Mouse (Mus musculus) neural tube, embryonic 12.5 days (tissue): Measurements from ENCODE around the gene Ifit1bl2. TPM values are rescaled to one million over a fixed set of nuclear protein-coding genes. Genes with fewer than 3 reads are reported as not detected.
"Not testable (repeated sequence)": the region's sequence is repeated elsewhere in the genome, so short reads cannot be mapped to it uniquely, and the experiment has no call there.

ENCODE experiments used
- ATAC-seq: fragments of 200-750 bp; cut with Nextera tagmentation; 2 replicates; pipeline ENCODE4 v1.8.0; 2017; ENCODE audit warnings: low read depth, mild to moderate bottlenecking, moderate TSS enrichment, moderate library complexity; ENCODE audit not compliant: low FRiP score
- H3K27ac ChIP-seq: fragments of 300-500 bp; sonication (generic); 2 replicates; pipeline ENCODE4 v1.5.1; 2016
- H3K27me3 ChIP-seq: fragments of 300-500 bp; sonication (generic); replicated peaks from 2 replicates; pipeline ENCODE4 v1.6.1; 2016; ENCODE audit warnings: mild to moderate bottlenecking
- H3K36me3 ChIP-seq: fragments of 300-500 bp; sonication (generic); 2 replicates; pipeline ENCODE4 v1.6.1; 2016; ENCODE audit warnings: mild to moderate bottlenecking
- H3K4me1 ChIP-seq: fragments of 300-500 bp; sonication (generic); 2 replicates; pipeline ENCODE4 v1.6.1; 2016
- H3K4me2 ChIP-seq: fragments of 300-500 bp; sonication (generic); replicated peaks from 2 replicates; pipeline ENCODE4 v1.6.1; 2016; ENCODE audit warnings: mild to moderate bottlenecking
- H3K4me3 ChIP-seq: fragments of 300-500 bp; sonication (generic); 2 replicates; pipeline ENCODE4 v1.5.1; 2016
- H3K9ac ChIP-seq: fragments of 300-500 bp; sonication (generic); 2 replicates; pipeline ENCODE4 v1.6.1; 2016; ENCODE audit warnings: mild to moderate bottlenecking
- H3K9me3 ChIP-seq: fragments of 300-500 bp; sonication (generic); 2 replicates; pipeline ENCODE4 v1.6.1; 2016; ENCODE audit warnings: mild to moderate bottlenecking
- WGBS: fragments of 180-500 bp; shearing (Covaris S2); methylation state at CpG from one replicate; pipeline ENCODE4 v1.1.7; 2016; 5-methylcytosine and 5-hydroxymethylcytosine counted together
- polyA plus RNA-seq: library from polyadenylated mRNA; unstranded; fragments of >200 nt; fragmentation: Nextera tagmentation; extraction: Ambion mirVana; gene quantifications from 2 replicates; pipeline ENCODE4 v1.2.1, GENCODE M21; 2016

Ifit1bl2 gene
- 0.22 TPM in 1 of 2 replicates, not detected in the other for polyA plus RNA-seq

DNA sequence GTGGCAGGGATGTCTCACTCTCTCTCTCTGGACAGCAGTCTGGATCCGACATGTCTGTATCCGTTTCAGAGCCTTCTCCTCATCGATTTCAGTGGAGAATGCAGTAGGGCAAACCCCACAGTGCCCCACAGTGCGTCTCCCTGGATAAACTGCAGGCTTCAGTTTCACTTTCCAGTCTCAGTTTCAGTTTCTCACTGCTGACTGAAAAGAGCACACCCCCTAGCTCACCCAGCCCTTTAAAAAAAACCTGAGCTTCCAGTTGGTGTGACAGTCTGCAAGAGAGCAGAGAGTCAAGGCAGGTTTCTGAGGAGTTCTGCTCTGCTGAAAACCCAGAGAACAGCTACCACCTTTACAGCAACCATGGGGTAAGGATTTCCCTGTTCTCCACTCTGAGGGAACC lies at the start of gene Ifit1bl2, which contains the start of gene Ifit1:
TSS of gene Ifit1bl2 (minus strand) at position 121 of the 400 bp plus-strand sequence.
TSS of gene Ifit1 (plus strand) at position 249 of the 400 bp plus-strand sequence.
- Histone ChIP-seq H3K9me3 (no peaks in the 10 kb centered on the region), H3K4me2 (no peak within 1 kb of the TSS), H3K9ac (no peak within 1 kb of the TSS), H3K4me3 (no peak within 1 kb of the TSS), H3K27me3 (no peaks in the 10 kb centered on the region), H3K27ac (no peak within 1 kb of the TSS), H3K4me1 (no peaks in the 10 kb centered on the region), H3K36me3 (no peaks in the 10 kb centered on the region)
- 62% methylated on average over 4 of the region's 4 CpGs for WGBS
- no peak for ATAC-seq

DNA sequence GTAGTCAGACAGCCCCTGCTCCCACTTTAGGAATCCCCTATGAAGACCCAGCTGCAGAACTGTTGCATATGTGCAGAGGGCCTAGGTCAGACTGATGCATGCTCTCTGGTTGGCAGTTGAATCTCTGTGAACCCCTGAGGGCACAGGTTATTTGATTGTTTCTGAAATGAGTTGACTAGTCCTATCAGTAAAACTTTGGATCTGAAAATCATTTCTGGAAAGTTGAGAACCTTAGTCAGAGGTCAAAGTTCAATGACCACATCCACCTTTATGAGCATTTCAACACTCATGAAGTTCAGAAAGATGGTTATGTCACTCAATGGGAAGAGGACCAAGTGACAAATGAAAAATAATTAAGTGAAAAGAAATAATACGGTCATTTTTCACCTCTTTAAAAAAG lies 45.0 kb upstream of the Ifit1bl2 start:
- no peak for ATAC-seq
- Histone ChIP-seq H3K27ac (no peak overlapping the region), H3K36me3 (no peaks in the 10 kb centered on the region), H3K4me3 (no peak overlapping the region), H3K9me3 (no peaks in the 10 kb centered on the region), H3K4me1 (no peaks in the 10 kb centered on the region), H3K9ac (no peak overlapping the region), H3K27me3 (no peaks in the 10 kb centered on the region), H3K4me2 (no peak overlapping the region)
- WGBS, result 92% methylated on average over 1 of the region's 1 CpGs

DNA sequence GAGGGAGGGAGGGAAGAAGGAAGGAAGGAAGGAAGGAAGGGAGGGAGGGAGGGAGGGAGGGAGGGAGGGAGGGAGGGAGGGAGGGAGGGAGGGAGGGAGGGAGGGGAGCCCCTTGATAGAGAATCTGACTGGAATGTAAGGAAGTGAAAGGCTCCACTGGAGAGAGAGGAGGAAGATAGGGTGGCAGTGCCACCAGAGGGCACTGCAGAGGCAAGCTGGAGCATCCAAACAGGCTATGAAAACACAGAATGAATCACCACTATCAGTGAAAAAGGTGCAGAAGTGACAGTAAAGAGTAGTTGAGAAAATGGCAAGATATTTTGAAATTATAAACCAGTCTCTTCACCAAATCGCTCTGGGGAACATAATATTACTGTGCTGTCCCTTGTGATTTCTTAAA lies 44.3 kb upstream of the Ifit1bl2 start:
- Histone ChIP-seq H3K4me2 (no peak overlapping the region), H3K27me3 (no peaks in the 10 kb centered on the region), H3K27ac (no peak overlapping the region), H3K9me3 (no peaks in the 10 kb centered on the region), H3K4me3 (no peak overlapping the region), H3K36me3 (no peaks in the 10 kb centered on the region), H3K9ac (no peak overlapping the region), H3K4me1 (no peaks in the 10 kb centered on the region)
- 80% methylated on average over 1 of the region's 1 CpGs for WGBS
- ATAC-seq, result no peak

DNA sequence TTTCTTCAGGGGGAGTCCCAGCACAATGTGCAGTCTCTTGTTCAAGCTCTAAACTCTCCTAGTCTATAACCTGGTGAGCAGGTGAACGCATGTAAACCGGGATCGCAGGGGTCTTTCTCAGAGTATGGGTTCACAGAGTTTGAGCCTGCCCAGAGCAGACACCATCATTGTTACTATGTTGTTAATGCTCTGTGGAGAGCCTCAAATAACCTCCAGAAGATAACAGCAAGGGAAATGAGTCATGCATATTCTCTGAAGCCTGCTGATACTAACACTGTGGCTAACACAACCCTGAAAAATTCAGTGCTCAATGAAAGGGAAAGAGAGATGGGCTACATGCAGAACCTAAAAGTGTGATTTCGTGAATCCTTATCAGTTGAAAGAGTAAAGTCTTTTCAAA lies 37.9 kb upstream of the Ifit1bl2 start:
- no peaks in the 10 kb centered on the region for H3K27me3 ChIP-seq
- no peak overlapping the region for H3K4me3 ChIP-seq
- no peaks in the 10 kb centered on the region for H3K9me3 ChIP-seq
- H3K4me1 ChIP-seq, result no peaks in the 10 kb centered on the region
- no peak overlapping the region for H3K4me2 ChIP-seq
- ATAC-seq, result no peak
- WGBS, result 91% methylated on average over 4 of the region's 4 CpGs
- H3K36me3 ChIP-seq, result no peaks in the 10 kb centered on the region
- H3K9ac ChIP-seq, result no peak overlapping the region
- no peak overlapping the region for H3K27ac ChIP-seq

DNA sequence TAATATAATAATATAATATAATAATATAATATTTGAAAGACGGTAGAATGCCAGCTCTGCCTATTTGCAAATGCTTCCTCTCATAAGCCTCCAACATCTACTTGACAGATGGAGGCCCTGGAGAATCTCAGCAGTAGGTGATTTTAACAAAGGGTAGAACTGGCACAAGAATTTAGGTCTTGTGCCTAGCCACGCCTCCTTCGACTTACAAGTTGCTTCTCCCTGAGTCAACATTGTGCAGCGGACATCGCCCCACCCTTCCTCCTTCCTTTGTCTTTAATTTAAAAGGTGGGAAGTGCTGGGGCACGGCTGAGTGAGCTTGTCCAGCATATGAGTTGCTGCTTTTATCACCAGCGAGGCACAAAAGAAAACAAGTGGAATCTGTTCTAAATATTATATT lies 32.9 kb upstream of the Ifit1bl2 start:
- WGBS, result 68% methylated on average over 7 of the region's 7 CpGs
- ATAC-seq, result no peak

DNA sequence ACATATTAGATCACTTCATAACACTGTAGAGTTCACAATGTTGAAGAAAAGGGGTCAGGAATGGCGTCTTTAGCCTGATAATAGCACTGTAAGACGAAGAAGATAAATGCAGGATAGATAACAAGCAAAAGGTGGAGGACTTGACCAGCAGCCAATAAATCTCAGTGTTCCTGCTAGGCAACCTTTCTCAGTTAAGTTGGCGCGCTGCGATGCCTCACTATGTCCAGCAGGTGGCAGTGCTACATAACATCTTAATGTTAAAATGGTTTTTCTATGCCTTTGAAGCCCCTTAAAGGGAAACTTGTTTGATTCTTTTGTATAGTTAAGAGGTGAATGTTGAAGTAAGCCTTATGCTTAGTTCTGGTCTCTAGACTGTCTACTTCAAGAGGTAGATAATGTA lies 25.6 kb upstream of the Ifit1bl2 start:
- no peak for ATAC-seq
- no peak overlapping the region for H3K4me3 ChIP-seq
- no peak overlapping the region for H3K9ac ChIP-seq
- WGBS, result 2% methylated on average over 5 of the region's 5 CpGs
- no peaks in the 10 kb centered on the region for H3K9me3 ChIP-seq
- no peak overlapping the region for H3K27ac ChIP-seq
- no peaks in the 10 kb centered on the region for H3K36me3 ChIP-seq
- H3K4me1 ChIP-seq, result no peaks in the 10 kb centered on the region
- no peak overlapping the region for H3K4me2 ChIP-seq
- H3K27me3 ChIP-seq, result no peaks in the 10 kb centered on the region

More for the DNA sequence above, 32.9 kb upstream of the Ifit1bl2 start:
- Histone ChIP-seq H3K36me3 (no peaks in the 10 kb centered on the region), H3K4me1 (no peaks in the 10 kb centered on the region), H3K4me3 (no peak overlapping the region), H3K27ac (no peak overlapping the region), H3K27me3 (no peaks in the 10 kb centered on the region), H3K9me3 (no peaks in the 10 kb centered on the region), H3K9ac (no peak overlapping the region), H3K4me2 (no peak overlapping the region)

DNA sequence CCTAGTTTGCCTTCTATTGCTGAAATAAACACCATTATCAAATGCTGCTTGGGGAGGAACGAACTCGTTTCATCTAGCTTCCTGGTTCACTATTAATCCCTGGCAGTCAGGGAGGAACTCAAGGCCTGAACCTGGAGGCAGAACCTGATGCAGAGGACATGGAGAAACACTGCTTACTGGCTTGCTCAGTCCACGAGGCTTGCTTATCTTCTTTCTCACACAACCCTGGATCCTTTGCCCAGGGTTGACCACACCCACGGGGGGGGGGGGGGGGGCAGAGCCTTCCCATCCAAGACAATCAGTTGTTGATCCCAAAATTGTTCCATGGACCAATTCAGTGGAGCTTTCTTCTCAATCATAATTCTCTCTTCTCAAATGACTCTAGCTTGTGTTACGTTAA lies 22.2 kb upstream of the Ifit1bl2 start:
- H3K36me3 ChIP-seq, result no peaks in the 10 kb centered on the region
- no peak overlapping the region for H3K27ac ChIP-seq
- H3K27me3 ChIP-seq, result no peaks in the 10 kb centered on the region
- WGBS, result 57% methylated on average over 5 of the region's 5 CpGs
- peak; percentile 55; the same call in 1 of the 2 replicates for ATAC-seq
- H3K4me1 ChIP-seq, result no peaks in the 10 kb centered on the region
- no peak overlapping the region for H3K4me2 ChIP-seq
- H3K9ac ChIP-seq, result no peak overlapping the region
- no peak overlapping the region for H3K4me3 ChIP-seq
- no peaks in the 10 kb centered on the region for H3K9me3 ChIP-seq

DNA sequence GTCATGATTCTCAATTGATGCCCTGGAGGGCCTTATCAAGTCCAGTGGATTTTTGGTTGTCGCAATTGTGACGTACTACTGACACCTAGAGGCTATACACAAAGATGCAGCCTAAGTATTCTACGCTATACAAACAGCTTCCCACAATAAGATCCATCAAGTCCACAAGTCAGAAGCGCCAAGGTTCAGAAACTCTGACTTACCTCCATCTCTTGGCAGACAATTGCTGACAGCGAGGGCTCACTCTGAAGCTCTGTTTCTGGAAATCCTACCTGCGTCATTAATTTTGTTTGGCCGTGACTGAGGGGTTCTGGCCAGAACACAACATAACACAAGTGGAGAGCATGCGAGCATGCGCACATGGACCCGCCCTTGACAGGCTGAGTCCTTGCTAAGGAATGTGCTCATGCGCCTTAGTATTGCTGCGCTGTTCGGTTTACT lies 21.5 kb upstream of the Ifit1bl2 start:
- WGBS, result 24% methylated on average over 13 of the region's 13 CpGs

DNA sequence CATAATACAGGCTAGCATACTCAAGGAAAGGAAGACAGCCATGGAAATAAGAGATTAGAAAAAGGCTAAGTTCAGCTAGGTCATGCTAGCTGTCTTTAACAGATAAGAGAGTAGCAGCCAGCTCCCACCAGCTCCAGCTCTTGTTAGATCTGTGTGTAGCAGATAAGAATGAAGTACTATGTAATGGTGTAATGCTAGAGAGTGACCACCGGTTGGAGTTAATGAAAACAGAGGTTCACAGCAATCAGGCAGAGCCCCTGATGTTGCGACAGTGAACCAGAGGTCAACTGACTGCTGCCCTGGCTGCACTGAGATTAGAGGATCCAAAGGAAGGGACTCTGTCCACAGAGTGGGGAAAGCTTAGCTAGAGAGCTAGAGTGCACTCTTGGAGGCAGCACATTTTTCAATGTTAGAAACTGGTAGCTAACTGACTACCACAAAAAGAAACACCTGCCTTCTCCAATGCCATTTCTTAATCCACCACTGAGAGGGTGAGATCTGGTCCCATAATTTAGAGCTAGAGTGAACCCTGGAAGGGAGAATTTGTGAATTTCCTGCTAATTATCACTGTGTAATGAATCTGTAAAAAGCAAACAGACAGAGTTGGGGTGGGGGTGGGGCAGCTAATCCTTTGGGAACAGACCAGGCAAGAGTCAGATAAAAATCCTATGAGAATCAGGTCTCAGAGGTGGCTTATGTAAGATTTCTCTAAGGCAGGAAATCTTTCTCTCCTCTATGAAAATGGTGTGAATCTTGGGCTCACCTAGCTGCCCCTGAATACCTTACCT lies 16.2 kb upstream of the Ifit1bl2 start:
- H3K36me3 ChIP-seq, result no peaks in the 10 kb centered on the region
- H3K27ac ChIP-seq, result no peak overlapping the region
- no peaks in the 10 kb centered on the region for H3K4me1 ChIP-seq
- H3K4me2 ChIP-seq, result no peak overlapping the region
- H3K27me3 ChIP-seq, result no peaks in the 10 kb centered on the region
- no peak overlapping the region for H3K9ac ChIP-seq
- no peaks in the 10 kb centered on the region for H3K9me3 ChIP-seq
- ATAC-seq, result no peak
- WGBS, result 43% methylated on average over 2 of the region's 2 CpGs
- no peak overlapping the region for H3K4me3 ChIP-seq

More for the DNA sequence above, 21.5 kb upstream of the Ifit1bl2 start:
- no peaks in the 10 kb centered on the region for H3K27me3 ChIP-seq
- peak overlapping the region; percentile 55 for H3K4me2 ChIP-seq
- H3K4me3 ChIP-seq, result no peak overlapping the region
- no peaks in the 10 kb centered on the region for H3K4me1 ChIP-seq
- H3K9ac ChIP-seq, result no peak overlapping the region
- peak; percentile 93 for ATAC-seq
- H3K9me3 ChIP-seq, result no peaks in the 10 kb centered on the region
- H3K36me3 ChIP-seq, result no peaks in the 10 kb centered on the region
- H3K27ac ChIP-seq, result no peak overlapping the region

DNA sequence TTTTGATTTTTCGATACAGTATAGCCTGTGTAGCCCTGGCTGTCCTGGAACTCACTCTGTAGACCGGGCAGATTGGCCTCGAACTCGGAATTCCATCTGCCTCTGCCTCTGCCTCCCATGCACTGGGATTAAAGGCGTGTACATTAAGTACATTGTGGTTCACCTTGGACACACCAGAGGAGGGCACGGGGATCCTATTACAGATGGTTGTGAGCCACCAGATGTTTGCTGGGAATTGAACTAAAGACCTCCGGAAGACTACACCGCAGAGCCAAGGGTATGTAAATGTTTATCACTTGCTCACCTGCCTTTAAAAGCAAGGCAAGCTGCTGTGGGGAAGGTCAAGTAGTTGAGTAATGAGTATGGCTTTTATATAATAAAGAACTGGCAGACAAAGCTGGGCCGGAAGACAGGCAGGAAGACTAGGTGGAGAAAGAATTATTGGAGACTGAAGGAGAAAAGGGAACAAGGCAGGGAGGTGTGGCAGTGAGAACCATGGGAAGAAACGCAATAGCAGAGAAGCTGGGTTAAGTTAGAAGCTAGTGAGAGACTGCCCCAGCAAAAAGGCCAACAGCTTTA lies 14.8 kb upstream of the Ifit1bl2 start:
- 88% methylated on average over 10 of the region's 10 CpGs for WGBS
- Histone ChIP-seq H3K4me3 (no peak overlapping the region), H3K27me3 (no peaks in the 10 kb centered on the region), H3K9ac (no peak overlapping the region), H3K27ac (no peak overlapping the region), H3K4me2 (no peak overlapping the region), H3K4me1 (no peaks in the 10 kb centered on the region), H3K9me3 (no peaks in the 10 kb centered on the region), H3K36me3 (no peaks in the 10 kb centered on the region)
- no peak for ATAC-seq

DNA sequence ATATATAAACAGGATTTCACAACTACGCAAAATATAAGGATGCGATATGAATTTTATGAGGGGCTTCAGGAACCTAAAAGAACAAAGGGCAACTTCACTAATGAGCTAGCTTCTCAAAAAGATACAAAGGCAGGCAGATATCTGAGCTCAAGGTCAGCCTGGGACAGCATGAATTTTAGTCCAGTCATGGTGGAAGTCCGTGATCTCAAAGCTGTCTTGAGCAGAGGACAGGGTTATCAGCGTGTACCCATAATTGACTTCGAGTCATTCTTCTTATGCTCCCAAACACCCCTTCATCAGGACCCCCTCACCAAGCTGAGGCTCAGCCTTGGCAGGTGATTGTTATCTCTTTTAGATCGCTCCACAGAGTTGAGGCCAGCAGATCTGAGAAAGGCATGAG lies 10.5 kb upstream of the Ifit1bl2 start:
- H3K9ac ChIP-seq, result no peak overlapping the region
- no peak overlapping the region for H3K27ac ChIP-seq
- 91% methylated on average over 6 of the region's 6 CpGs for WGBS
- no peaks in the 10 kb centered on the region for H3K27me3 ChIP-seq
- no peak overlapping the region for H3K4me3 ChIP-seq
- no peaks in the 10 kb centered on the region for H3K9me3 ChIP-seq
- ATAC-seq, result no peak
- H3K36me3 ChIP-seq, result no peaks in the 10 kb centered on the region
- no peak overlapping the region for H3K4me2 ChIP-seq
- H3K4me1 ChIP-seq, result no peaks in the 10 kb centered on the region

DNA sequence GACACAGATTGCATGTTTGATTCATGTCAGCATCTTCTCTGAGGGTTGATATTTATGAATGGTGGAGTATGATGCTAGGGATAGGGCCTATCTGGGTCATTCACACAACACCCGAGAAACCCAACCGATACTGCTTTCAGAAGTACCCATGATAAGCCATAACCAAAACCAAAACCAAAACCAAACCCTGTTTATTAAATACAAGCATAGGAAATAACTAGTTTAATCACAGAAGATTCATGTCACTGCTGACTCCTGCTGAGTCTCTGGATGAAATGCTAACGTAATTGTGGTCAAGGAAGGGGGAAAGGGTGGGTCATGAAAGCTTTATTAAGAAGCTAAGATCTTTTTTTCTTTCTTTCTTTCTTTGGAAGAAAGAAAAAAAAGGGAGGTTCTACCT lies 9.7 kb upstream of the Ifit1bl2 start:
- H3K36me3 ChIP-seq, result no peaks in the 10 kb centered on the region
- 83% methylated on average over 3 of the region's 3 CpGs for WGBS
- no peak overlapping the region for H3K9ac ChIP-seq

DNA sequence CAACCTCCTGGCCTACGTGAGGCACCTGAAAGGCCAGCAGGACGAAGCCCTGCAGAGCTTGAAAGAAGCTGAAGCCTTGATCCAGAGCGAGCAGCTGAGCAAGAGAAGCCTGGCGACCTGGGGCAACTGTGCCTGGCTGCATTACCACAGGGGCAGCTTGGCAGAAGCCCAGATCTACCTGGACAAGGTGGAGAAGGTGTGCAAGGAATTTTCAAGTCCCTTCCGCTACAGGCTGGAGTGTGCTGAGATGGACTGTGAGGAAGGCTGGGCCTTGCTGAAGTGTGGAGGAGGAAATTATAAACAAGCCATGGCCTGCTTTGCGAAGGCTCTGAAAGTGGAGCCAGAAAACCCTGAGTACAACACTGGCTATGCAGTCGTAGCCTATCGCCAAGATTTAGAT lies 7.1 kb upstream of the Ifit1bl2 start:
- ATAC-seq, H3K9me3 ChIP-seq, H3K27me3 ChIP-seq, H3K4me2 ChIP-seq, H3K4me3 ChIP-seq, H3K27ac ChIP-seq, H3K4me1 ChIP-seq, H3K9ac ChIP-seq, H3K36me3 ChIP-seq: not testable (repeated sequence)
- 90% methylated on average over 8 of the region's 8 CpGs for WGBS

More for the DNA sequence above, 9.7 kb upstream of the Ifit1bl2 start:
- Histone ChIP-seq H3K4me3 (no peak overlapping the region), H3K4me1 (no peaks in the 10 kb centered on the region), H3K4me2 (no peak overlapping the region), H3K27me3 (no peaks in the 10 kb centered on the region), H3K27ac (no peak overlapping the region), H3K9me3 (no peaks in the 10 kb centered on the region)
- ATAC-seq, result no peak
